Mouse (Mus musculus) limb, embryonic 13.5 days (tissue): ENCODE data around the gene Trim46. TPM values are rescaled to one million over a fixed set of nuclear protein-coding genes. Genes with fewer than 3 reads are reported as not detected.

ENCODE experiments used
- ATAC-seq: fragments of 200-750 bp; cut with Nextera tagmentation; 2 replicates; pipeline ENCODE4 v1.8.0; 2017; ENCODE audit warnings: low read depth, moderate number of reproducible peaks, moderate TSS enrichment; ENCODE audit not compliant: low FRiP score
- H3K27ac ChIP-seq: fragments of 300-500 bp; sonication (generic); 2 replicates; pipeline ENCODE4 v1.5.1; 2015; ENCODE audit warnings: inconsistent platforms, mild to moderate bottlenecking, moderate library complexity
- H3K27me3 ChIP-seq: fragments of 300-500 bp; sonication (generic); 2 replicates; pipeline ENCODE4 v1.6.1; 2015; ENCODE audit warnings: mild to moderate bottlenecking, inconsistent platforms
- H3K36me3 ChIP-seq: fragments of 300-500 bp; sonication (generic); 2 replicates; pipeline ENCODE4 v1.6.1; 2015; ENCODE audit warnings: inconsistent platforms, mild to moderate bottlenecking, moderate library complexity
- H3K4me1 ChIP-seq: fragments of 300-500 bp; sonication (generic); 2 replicates; pipeline ENCODE4 v1.6.1; 2015; ENCODE audit warnings: inconsistent platforms
- H3K4me2 ChIP-seq: fragments of 300-500 bp; sonication (generic); replicated peaks from 2 replicates; pipeline ENCODE4 v1.6.1; 2015; ENCODE audit warnings: inconsistent platforms, mild to moderate bottlenecking, moderate library complexity
- H3K4me3 ChIP-seq: fragments of 300-500 bp; sonication (generic); 2 replicates; pipeline ENCODE4 v1.5.1; 2015; ENCODE audit warnings: moderate library complexity, mild to moderate bottlenecking, inconsistent platforms
- H3K9ac ChIP-seq: fragments of 300-500 bp; sonication (generic); 2 replicates; pipeline ENCODE4 v1.6.1; 2015; ENCODE audit warnings: mild to moderate bottlenecking, inconsistent platforms
- H3K9me3 ChIP-seq: fragments of 300-500 bp; sonication (generic); 2 replicates; pipeline ENCODE4 v1.6.1; 2016; ENCODE audit warnings: inconsistent platforms
- WGBS: fragments of 180-500 bp; shearing (Covaris S2); methylation state at CpG from one replicate; pipeline ENCODE4 v1.1.7; 2015; 5-methylcytosine and 5-hydroxymethylcytosine counted together
- polyA plus RNA-seq: library from polyadenylated mRNA; unstranded; fragments of >200 nt; fragmentation: Nextera tagmentation; extraction: Ambion mirVana; gene quantifications from 2 replicates; pipeline ENCODE4 v1.2.1, GENCODE M21; 2015

Trim46 gene
- polyA plus RNA-seq, 1 experiment from 2014 or later = 6.8 TPM

DNA sequence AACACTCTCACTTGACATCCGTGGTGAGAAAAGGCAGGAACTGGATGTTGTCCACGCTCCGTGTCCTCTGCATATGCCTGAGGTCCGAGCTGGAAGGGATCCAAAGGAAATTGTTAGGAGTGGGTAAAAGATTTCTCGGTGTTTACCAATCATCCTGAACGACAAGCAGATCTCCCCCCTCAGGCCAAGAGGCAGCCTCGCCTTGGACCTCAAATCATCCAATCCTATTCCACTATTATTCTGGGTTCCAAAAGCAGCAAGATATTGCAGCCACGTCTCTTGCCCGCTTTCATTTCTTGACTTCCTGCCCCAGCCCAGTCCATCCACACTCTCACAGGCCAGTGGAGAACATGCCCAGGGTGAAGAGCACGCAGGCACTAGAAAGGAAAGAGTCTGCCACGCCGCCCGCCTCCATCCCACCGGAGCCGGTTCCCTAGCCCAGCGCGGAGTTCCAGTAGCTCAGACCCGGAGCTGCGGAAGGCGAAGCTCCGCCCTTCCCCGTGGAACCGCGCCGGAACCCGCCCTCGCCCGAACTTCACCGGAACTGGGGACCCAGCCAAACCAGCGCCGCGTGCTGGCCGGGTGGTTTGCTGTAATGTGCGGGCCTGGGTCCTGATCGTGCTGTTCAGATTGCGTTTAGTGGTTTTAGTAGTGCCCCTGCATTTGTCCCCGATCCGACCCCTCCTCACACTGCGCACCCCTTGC is 24.1 kb upstream of the Trim46 start, which contains the start of gene Slc50a1:
Gene Slc50a1 (minus strand): TSS at position 520 of the 705 bp plus-strand sequence.
- H3K9ac ChIP-seq = peak within 1 kb of the TSS; percentile 84
- H3K9me3 ChIP-seq = no peaks in the 10 kb centered on the region
- H3K27me3 ChIP-seq = no peaks in the 10 kb centered on the region
- H3K4me2 ChIP-seq = peak within 1 kb of the TSS; percentile 83
- peak within 1 kb of the TSS; percentile 88 for H3K27ac ChIP-seq
- peak; percentile 49 for ATAC-seq
- H3K4me3 ChIP-seq = peak within 1 kb of the TSS; percentile 60
- peaks cover 39% of the 10 kb centered on the region for H3K4me1 ChIP-seq
- H3K36me3 ChIP-seq = peaks cover 36% of the 10 kb centered on the region
- WGBS = 4% methylated on average over 39 of the region's 39 CpGs

DNA sequence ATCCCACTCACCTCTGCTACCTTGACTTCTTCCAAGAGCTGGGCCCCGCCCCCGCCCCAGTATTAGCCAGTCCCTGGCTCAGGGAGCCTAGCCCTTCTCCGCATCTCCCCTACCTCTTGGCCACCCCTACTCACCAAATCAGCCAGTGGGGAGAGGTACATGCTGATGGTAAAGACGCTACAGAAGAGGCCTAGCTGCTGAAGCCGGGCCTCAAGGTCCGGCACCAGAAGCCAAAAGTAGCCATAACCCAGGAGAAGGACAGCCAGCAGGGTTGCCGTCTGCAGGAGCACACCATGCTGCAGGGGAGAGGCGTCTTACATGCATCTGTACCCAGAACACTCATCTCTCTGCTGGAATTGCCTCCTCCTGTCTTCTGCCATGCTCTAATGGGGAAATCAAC is 22.8 kb upstream of the Trim46 start:
- H3K4me3 ChIP-seq = peak overlapping the region; percentile 60
- no peaks in the 10 kb centered on the region for H3K27me3 ChIP-seq
- peaks cover 39% of the 10 kb centered on the region for H3K4me1 ChIP-seq
- H3K9ac ChIP-seq = peak overlapping the region; percentile 84
- no peaks in the 10 kb centered on the region for H3K9me3 ChIP-seq
- H3K4me2 ChIP-seq = peak overlapping the region; percentile 83
- WGBS = 56% methylated on average over 8 of the region's 8 CpGs
- H3K27ac ChIP-seq = peak overlapping the region; percentile 34; the same call in 1 of the 2 replicates
- ATAC-seq = no peak
- peaks cover 25% of the 10 kb centered on the region for H3K36me3 ChIP-seq

DNA sequence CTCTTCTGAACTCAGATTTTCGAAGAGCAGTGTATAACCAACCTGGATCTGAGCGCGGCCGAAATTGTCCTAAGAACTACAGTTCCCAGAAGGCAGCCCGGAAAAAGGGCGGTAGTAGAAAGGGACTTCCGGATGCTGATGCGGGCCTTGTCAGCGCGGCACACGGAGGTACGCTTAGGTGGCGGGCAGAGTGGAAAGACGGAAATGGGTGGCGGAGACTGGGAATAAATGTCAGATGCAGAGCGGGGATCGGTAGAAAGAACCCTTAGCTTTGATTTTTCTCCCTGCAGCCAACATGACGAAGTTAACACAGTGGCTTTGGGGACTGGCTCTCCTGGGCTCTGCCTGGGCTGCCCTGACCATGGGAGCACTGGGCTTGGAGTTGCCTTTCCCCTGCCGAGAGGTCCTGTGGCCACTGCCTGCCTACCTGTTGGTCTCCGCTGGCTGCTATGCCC is 20.4 kb upstream of the Trim46 start:
- peak; percentile 90 for ATAC-seq
- H3K4me2 ChIP-seq = peak overlapping the region; percentile 95
- 0 out of 2 replicates have a peak, but pooled peaks cover 6% of the 10 kb centered on the region for H3K36me3 ChIP-seq
- peak overlapping the region; percentile 90 for H3K9ac ChIP-seq
- peak overlapping the region; percentile 84 for H3K27ac ChIP-seq
- H3K27me3 ChIP-seq = no peaks in the 10 kb centered on the region
- peak overlapping the region; percentile 82 for H3K4me3 ChIP-seq
- H3K9me3 ChIP-seq = no peaks in the 10 kb centered on the region
- peaks cover 39% of the 10 kb centered on the region for H3K4me1 ChIP-seq
- under 1% methylated on average over 20 of the region's 20 CpGs for WGBS

- peaks cover 12% of the 10 kb centered on the region for H3K4me1 ChIP-seq
- no peaks in the 10 kb centered on the region for H3K9me3 ChIP-seq
- 63% methylated on average over 10 of the region's 10 CpGs for WGBS
- no peaks in the 10 kb centered on the region for H3K27me3 ChIP-seq
- no peak for ATAC-seq
- no peak overlapping the region for H3K4me3 ChIP-seq
- no peak overlapping the region for H3K9ac ChIP-seq
- H3K27ac ChIP-seq = no peak overlapping the region
- no peak overlapping the region for H3K4me2 ChIP-seq
- H3K36me3 ChIP-seq = no peaks in the 10 kb centered on the region
These were observed 16.3 kb upstream of the Trim46 start for GRCm38 (mm10) chr3:89262417-89262816.

GRCm38 (mm10) chr3:89260211-89260610 is 14.1 kb upstream of the Trim46 start:
- no peak for ATAC-seq
- Histone ChIP-seq H3K36me3 (no peaks in the 10 kb centered on the region), H3K4me1 (no peaks in the 10 kb centered on the region), H3K27ac (no peak overlapping the region), H3K4me2 (no peak overlapping the region), H3K9me3 (no peaks in the 10 kb centered on the region), H3K4me3 (no peak overlapping the region), H3K9ac (no peak overlapping the region), H3K27me3 (no peaks in the 10 kb centered on the region)
- 84% methylated on average over 3 of the region's 3 CpGs for WGBS

DNA sequence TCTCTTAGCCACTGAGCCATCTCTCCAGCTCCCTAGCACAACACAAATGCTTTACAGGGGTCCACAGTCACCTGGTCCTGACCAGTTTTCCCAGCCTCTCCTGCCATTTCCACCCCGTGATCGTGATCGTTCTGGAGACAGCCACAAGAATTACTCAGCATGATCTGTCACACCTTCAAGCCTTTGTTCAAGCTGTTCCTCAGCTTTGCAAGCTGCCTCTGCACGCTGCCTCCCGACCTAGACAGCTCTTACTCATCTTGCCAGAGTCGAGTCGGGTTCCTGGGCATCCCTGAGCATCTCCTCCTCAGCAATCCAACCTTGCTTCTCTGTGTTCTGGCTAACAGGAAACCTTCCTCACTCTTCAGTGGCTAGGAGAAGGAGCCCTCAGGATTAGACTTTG is 13.0 kb upstream of the Trim46 start, which contains the start of gene Dpm3:
Gene Dpm3 (plus strand): TSS at position 283 of the 400 bp plus-strand sequence.
- H3K27ac ChIP-seq = no peak within 1 kb of the TSS
- H3K4me2 ChIP-seq = no peak within 1 kb of the TSS
- ATAC-seq = no peak
- WGBS = 50% methylated on average over 7 of the region's 7 CpGs
- H3K27me3 ChIP-seq = no peaks in the 10 kb centered on the region
- no peaks in the 10 kb centered on the region for H3K9me3 ChIP-seq
- no peak within 1 kb of the TSS for H3K4me3 ChIP-seq
- no peaks in the 10 kb centered on the region for H3K36me3 ChIP-seq
- no peaks in the 10 kb centered on the region for H3K4me1 ChIP-seq
- H3K9ac ChIP-seq = no peak within 1 kb of the TSS

DNA sequence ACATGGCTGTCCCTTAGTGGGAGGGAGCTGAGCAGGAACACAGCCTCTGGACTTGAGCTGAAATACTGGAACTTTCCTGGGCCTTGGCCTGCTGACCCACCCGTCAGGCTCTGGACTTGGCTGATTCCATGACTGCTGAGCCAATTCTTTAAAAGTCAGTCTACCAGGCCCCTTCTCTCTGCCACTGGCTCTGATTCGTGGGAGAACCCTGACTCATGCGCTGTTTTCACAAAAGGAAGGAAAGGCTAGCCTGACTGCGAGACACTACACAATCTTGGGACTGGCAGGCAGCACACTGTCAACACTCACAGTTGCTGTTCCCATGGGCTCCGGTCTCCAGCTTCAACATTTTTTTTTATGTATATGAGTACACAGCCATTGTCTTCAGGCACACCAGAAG is 10.1 kb upstream of the Trim46 start:
- H3K9ac ChIP-seq = no peak overlapping the region
- no peaks in the 10 kb centered on the region for H3K9me3 ChIP-seq
- no peaks in the 10 kb centered on the region for H3K36me3 ChIP-seq
- 86% methylated on average over 5 of the region's 5 CpGs for WGBS
- no peaks in the 10 kb centered on the region for H3K27me3 ChIP-seq
- H3K27ac ChIP-seq = no peak overlapping the region
- ATAC-seq = no peak
- no peak overlapping the region for H3K4me3 ChIP-seq
- H3K4me1 ChIP-seq = peaks cover 9% of the 10 kb centered on the region
- H3K4me2 ChIP-seq = no peak overlapping the region

DNA sequence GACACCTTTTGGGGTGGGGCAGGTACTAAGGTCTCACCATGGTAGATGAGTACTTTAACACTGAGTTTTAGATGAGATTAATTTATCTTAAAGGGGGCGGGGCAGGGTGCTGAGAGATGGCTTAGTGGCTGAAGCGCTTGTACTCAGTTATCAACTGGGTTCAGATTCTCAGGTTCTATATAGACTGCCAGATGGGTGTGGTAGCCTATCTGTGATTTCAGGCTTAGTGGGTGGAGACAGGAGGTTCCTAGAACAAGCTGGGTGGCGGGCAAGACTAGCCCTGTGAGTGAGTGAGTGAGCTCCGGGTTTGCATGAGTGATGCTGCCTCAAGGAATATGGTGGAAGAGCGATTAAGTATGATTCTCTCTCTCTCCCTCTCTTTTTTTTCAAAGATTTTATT is 8.9 kb upstream of the Trim46 start:
- no peak overlapping the region for H3K27ac ChIP-seq
- no peaks in the 10 kb centered on the region for H3K36me3 ChIP-seq
- no peak overlapping the region for H3K4me2 ChIP-seq
- peaks cover 18% of the 10 kb centered on the region for H3K4me1 ChIP-seq
- no peaks in the 10 kb centered on the region for H3K9me3 ChIP-seq
- ATAC-seq = no peak
- no peak overlapping the region for H3K9ac ChIP-seq
- no peak overlapping the region for H3K4me3 ChIP-seq
- no peaks in the 10 kb centered on the region for H3K27me3 ChIP-seq
- 88% methylated on average over 5 of the region's 5 CpGs for whole genome bisulfite sequencing

DNA sequence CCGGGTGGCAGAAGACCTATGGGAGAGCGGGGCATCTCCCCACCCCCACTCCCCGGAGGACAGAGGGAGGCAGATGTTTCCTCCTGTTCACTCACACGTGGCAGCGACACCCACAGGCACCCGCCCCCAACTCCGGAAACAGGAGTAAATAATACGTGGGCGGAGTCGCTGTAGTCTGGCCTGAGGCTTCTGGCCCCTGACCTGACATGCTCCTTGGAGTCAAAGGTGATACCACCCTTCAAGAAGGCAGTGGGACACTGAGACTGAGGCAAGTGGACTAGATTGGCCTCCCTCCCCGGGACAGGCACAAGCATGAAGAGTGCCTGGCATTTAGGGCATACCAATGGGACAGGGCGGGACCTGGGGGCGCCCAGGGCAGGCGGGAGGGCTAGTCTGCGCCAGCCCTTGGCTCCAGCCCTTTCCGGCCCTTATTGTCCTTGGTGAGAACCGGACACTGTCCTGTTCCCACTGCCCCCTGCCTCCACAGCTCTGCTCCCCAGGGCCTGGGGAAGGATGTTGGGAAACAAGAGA is 5.3 kb upstream of the Trim46 start:
- ATAC-seq = no peak
- Histone ChIP-seq H3K4me3 (no peak overlapping the region; the same call in 1 of the 2 replicates), H3K9ac (0 out of 2 replicates have a peak overlapping the region, but pooled peaks have one; percentile 39), H3K27ac (no peak overlapping the region; the same call in 1 of the 2 replicates), H3K4me2 (peak overlapping the region; percentile 48), H3K9me3 (no peaks in the 10 kb centered on the region), H3K27me3 (no peaks in the 10 kb centered on the region), H3K36me3 (peaks cover 20% of the 10 kb centered on the region; the same call in 1 of the 2 replicates), H3K4me1 (peaks cover 29% of the 10 kb centered on the region)
- 9% methylated on average over 17 of the region's 17 CpGs for WGBS

- H3K4me1 ChIP-seq = peaks cover 34% of the 10 kb centered on the region
- no peak for ATAC-seq
- no peak overlapping the region for H3K27ac ChIP-seq
- peak overlapping the region; percentile 48; the same call in 1 of the 2 replicates for H3K4me2 ChIP-seq
- H3K9me3 ChIP-seq = no peaks in the 10 kb centered on the region
- H3K4me3 ChIP-seq = no peak overlapping the region
- H3K27me3 ChIP-seq = no peaks in the 10 kb centered on the region
- peaks cover 20% of the 10 kb centered on the region; the same call in 1 of the 2 replicates for H3K36me3 ChIP-seq
- 0 out of 2 replicates have a peak overlapping the region, but pooled peaks have one; percentile 39 for H3K9ac ChIP-seq
- WGBS = 21% methylated on average over 7 of the region's 7 CpGs
These were observed 4.4 kb upstream of the Trim46 start for GRCm38 (mm10) chr3:89250435-89251040.

DNA sequence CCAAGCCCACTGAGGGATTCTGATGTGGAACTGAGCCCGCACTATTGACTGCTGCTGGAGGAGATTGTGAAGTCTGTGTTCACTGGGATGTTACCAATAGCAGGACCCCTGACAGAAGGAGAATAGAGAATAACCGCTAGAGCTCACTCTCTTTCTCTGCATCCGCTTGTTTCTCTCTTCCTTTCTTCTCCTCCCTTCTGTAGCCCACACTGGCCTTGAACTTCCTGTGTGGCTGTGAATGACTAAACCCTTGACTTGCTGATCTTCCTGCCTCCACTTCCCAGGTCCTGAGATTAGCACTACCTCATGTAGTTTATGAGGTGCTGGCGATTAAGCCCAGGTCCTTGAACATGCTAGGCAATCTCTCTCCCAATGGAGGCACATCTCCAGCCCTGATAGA is 1.4 kb upstream of the Trim46 start:
- H3K27ac ChIP-seq = no peak overlapping the region
- WGBS = 87% methylated on average over 4 of the region's 4 CpGs
- H3K9ac ChIP-seq = peak overlapping the region; percentile 87
- ATAC-seq = no peak
- H3K27me3 ChIP-seq = no peaks in the 10 kb centered on the region
- H3K4me1 ChIP-seq = peaks cover 57% of the 10 kb centered on the region
- H3K4me3 ChIP-seq = peak overlapping the region; percentile 77
- H3K4me2 ChIP-seq = peak overlapping the region; percentile 91
- no peaks in the 10 kb centered on the region for H3K9me3 ChIP-seq
- peaks cover 20% of the 10 kb centered on the region; the same call in 1 of the 2 replicates for H3K36me3 ChIP-seq

- ATAC-seq = peak; percentile 21; the same call in 1 of the 2 replicates
- 3% methylated on average over 19 of the region's 20 CpGs for WGBS
- Histone ChIP-seq H3K9me3 (no peaks in the 10 kb centered on the region), H3K4me3 (peak within 1 kb of the TSS; percentile 77), H3K27ac (peak within 1 kb of the TSS; percentile 74), H3K9ac (peak within 1 kb of the TSS; percentile 87), H3K4me2 (peak within 1 kb of the TSS; percentile 91), H3K36me3 (peaks cover 35% of the 10 kb centered on the region), H3K27me3 (no peaks in the 10 kb centered on the region), H3K4me1 (peaks cover 45% of the 10 kb centered on the region)
These were observed 379 bp downstream of the Trim46 start, which contains the start of gene Krtcap2 for GRCm38 (mm10) chr3:89245688-89246171. Gene Krtcap2, plus strand, starts transcription at chr3:89245966.
